Mouse (Mus musculus): Measurements from ENCODE around the gene Hspa4.

The Hspa4 gene

DNA sequence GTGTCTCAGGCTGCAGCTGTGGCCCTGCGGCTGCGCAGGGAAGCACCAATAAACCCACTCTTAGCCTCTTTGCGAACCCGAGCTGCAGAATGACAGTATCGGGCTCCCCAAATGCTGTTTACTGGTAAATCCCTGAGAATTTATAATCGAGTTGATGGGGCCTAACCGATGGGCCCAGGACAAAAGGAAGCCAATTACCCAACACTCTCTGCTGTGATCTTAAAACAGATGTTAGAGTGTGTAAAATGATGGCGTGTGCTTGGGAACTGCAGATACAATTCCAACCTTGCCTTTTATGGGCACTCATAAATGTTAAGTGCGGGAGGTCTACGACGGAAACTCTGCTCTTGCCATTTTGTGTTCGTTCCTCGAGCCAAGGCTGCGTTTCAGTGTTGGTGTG is 49.5 kb downstream of the Hspa4 start:
- no peak for DNase-seq

DNA sequence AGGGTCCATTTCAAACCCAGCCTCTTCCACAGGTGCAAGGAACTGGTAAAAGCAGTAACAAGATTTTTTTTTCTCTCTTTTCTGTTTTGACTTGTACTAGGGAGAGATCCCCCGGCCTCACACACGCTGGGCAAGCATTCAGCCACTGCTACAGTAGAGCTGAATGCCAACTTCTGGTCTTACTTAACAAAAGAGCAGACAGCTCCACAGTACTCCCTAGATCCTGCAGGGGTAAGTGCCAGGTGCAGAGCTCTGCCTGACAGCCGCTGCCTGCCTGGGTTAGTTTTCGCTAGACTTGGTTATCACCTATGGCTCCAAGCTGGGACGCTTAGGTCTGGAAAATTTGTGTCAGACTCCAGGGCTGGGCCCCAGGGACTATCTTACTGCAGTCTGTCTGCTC is 50.6 kb downstream of the Hspa4 start:
- DNase-seq: peak in 1 of 2 experiments; percentile 15

DNA sequence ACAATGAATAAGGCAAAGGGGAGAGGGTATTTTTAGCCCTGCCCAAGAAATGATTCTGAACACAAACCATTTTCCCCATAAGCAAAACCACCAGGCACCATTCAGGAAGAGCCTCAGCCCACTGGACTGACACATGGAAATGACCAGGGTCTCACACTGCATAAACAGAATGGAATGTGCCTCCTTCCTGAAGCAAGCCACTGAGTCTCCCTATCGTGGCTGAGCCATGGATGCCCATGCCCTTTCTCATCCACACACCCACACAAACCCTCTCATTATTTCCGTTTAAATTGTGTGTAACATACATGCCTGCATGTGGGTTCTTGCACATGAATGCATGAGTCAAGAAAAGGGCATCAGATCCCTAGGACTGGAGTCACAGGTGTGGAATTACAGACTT is 54.7 kb downstream of the Hspa4 start:
- no peak for DNase-seq

DNA sequence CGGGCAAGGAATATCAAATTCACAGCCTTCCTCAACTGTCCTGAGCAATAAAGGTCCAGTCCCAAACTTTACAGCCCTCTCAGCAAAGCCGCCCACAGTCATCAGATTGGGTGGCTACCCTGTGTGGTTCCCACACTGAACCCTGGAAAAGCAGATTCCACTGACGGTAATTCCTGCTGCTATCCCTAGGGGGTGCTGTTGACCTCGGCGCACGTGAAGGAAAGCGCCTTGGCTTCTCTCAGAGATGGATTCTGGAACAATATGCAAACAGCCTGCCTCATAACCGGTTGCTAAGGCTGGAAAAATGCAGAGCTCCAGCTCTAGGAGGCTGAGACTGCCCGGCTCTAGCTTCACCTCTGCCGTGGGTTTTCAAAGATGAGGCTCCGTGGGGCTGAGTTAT is 57.1 kb downstream of the Hspa4 start:
- peak; percentile 60 to 72 for DNase-seq

DNA sequence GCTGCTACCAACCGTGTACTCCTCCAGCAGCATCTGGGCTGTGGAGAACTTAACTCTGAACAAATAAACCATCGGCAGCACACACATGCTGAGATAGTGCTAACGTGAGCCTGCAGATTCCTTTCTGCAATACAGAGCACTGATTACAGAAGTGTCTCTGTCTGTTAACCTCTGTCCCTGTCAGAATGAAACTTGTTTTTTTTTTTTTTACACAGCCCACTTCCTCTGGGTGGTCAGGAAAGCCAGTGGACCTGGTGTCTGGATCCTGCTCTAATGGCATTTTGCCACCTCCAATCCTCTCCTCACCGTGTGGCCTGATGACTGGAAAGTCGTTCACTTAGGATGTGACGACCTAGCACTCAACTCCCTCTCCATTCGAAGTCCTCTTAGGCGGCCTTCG is 66.7 kb downstream of the Hspa4 start:
- DNase-seq: no peak

DNA sequence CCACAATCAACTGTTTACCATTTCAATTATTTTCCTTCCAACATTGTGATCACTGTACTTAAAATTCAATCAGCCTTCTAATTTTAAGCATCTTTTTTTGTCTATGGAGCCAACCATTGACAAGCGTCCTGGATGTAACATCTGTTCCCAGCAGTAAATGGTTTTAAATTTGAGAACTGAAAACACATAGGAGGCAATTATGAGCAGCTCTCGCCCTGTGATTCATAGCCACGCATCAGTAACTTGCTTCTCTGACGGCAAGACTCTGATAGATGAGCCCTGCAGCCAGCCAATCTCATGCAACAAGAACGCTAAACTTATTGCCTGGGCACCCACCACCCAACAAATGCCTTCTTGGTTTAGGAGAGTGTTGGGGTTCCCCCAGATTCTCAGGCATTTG is 68.4 kb downstream of the Hspa4 start:
- no peak for DNase-seq

DNA sequence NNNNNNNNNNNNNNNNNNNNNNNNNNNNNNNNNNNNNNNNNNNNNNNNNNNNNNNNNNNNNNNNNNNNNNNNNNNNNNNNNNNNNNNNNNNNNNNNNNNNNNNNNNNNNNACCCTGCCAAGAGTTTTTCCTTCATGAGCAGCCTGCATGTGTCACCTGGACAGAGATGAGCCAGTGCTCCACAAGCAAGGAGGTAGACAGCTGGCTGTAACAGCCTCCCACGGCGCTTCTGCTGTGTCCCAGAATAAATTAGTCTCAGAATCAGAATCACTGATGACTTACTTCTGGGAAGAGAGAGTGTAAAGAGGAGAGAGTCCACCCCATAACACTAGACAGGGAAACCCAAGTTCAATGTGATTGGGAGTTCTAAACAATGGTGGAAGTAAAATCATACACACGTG is 71.2 kb downstream of the Hspa4 start:
- DNase-seq: peak; percentile 19 to 42

DNA sequence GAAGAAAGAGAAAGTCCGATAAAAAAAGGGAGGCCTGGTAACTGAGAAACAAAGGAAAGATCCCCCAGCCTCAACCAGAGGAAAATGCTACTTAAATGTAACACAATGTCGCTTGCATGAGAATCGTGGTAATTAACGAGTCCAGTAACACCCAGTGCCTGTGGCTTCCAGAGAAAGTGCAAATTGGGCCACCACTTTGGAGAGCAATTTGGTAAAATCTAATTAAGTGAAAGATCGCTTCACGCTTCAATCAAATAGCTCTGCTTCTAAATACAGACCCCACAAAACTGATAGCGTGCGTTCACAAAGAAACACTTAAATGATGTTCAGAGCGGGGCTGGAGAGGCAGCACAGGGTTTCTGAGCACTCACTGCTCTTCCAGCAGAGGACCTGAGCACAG is 89.4 kb downstream of the Hspa4 start:
- DNase-seq: no peak

Measured in cerebellum, postnatal 14 days (tissue).